Mouse (Mus musculus) neural tube, embryonic 13.5 days (tissue): ENCODE results near the gene Csta1. TPM values are rescaled to one million over a fixed set of nuclear protein-coding genes. Genes with fewer than 3 reads are reported as not detected.

Source experiments
- ATAC-seq: fragments of 200-750 bp; cut with Nextera tagmentation; 2 replicates; pipeline ENCODE4 v1.8.0; 2017; ENCODE audit warnings: low read depth, mild to moderate bottlenecking, moderate TSS enrichment, moderate library complexity
- H3K27ac ChIP-seq: fragments of 300-500 bp; sonication (generic); replicated peaks from 2 replicates; pipeline ENCODE4 v1.5.1; 2015; ENCODE audit warnings: moderate library complexity, mild to moderate bottlenecking, inconsistent platforms
- H3K27me3 ChIP-seq: fragments of 300-500 bp; sonication (generic); 2 replicates; pipeline ENCODE4 v1.6.1; 2015; ENCODE audit warnings: mild to moderate bottlenecking, inconsistent platforms
- H3K36me3 ChIP-seq: fragments of 300-500 bp; sonication (generic); 2 replicates; pipeline ENCODE4 v1.6.1; 2015; ENCODE audit warnings: mild to moderate bottlenecking, inconsistent platforms
- H3K4me1 ChIP-seq: fragments of 300-500 bp; sonication (generic); replicated peaks from 2 replicates; pipeline ENCODE4 v1.6.1; 2015; ENCODE audit warnings: inconsistent platforms
- H3K4me2 ChIP-seq: fragments of 300-500 bp; sonication (generic); 2 replicates; pipeline ENCODE4 v1.6.1; 2015; ENCODE audit warnings: inconsistent platforms, mild to moderate bottlenecking, moderate library complexity
- H3K4me3 ChIP-seq: fragments of 300-500 bp; sonication (generic); 2 replicates; pipeline ENCODE4 v1.5.1; 2015; ENCODE audit warnings: mild to moderate bottlenecking, inconsistent platforms
- H3K9ac ChIP-seq: fragments of 300-500 bp; sonication (generic); 2 replicates; pipeline ENCODE4 v1.6.1; 2015; ENCODE audit warnings: moderate library complexity, mild to moderate bottlenecking, inconsistent platforms
- H3K9me3 ChIP-seq: fragments of 300-500 bp; sonication (generic); 2 replicates; pipeline ENCODE4 v1.6.1; 2016; ENCODE audit warnings: inconsistent platforms
- WGBS: fragments of 180-500 bp; shearing (Covaris S2); methylation state at CpG from one replicate; pipeline ENCODE4 v1.1.7; 2015; 5-methylcytosine and 5-hydroxymethylcytosine counted together
- polyA plus RNA-seq: library from polyadenylated mRNA; unstranded; fragments of >200 nt; fragmentation: Nextera tagmentation; extraction: Ambion mirVana; gene quantifications from 2 replicates; pipeline ENCODE4 v1.2.1, GENCODE M21; 2015

Csta1 gene
- polyA plus RNA-seq, 1 experiment from 2014 or later: not detected

DNA sequence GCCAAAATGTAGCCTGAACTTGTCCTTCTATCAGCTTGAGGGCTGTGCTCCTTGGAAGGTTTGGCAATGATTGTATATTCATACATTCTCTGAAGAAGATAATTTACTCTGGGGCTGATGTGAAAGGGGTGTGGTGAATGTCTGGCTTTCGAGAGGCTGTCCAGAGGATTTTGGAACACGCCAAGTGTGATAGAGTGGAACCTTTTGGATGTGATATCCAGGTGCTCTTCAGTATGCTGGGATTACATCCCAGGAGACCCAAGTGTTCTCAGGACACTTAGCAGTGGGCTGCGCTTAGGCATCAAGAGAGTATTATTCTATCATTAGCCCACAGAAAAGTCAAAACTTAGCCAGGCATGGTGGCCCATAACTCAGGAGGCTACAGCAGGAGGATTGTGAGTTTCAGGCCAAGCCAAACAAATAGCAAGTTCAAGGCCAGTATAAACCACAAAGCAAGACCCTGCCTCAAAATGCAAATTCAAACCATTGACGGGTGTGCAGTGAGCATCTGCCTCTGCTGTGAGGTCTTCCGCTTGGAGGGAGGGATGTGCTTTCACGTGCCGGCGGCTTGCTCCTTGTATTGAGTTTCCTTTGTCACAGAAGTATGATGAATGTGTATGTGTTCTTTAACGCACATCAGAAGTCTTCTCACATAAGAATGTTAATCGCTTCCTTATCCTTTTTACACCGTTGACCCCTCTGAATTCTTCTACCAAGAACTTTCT is 40.1 kb downstream of the Csta1 start:
- Histone ChIP-seq H3K36me3 (peaks cover 37% of the 10 kb centered on the region), H3K9ac (no peak overlapping the region), H3K9me3 (no peaks in the 10 kb centered on the region), H3K27me3 (no peaks in the 10 kb centered on the region), H3K4me1 (no peaks in the 10 kb centered on the region), H3K4me2 (no peak overlapping the region), H3K27ac (no peak overlapping the region), H3K4me3 (no peak overlapping the region)
- 86% methylated on average over 11 of the region's 11 CpGs for WGBS
- no peak for ATAC-seq

DNA sequence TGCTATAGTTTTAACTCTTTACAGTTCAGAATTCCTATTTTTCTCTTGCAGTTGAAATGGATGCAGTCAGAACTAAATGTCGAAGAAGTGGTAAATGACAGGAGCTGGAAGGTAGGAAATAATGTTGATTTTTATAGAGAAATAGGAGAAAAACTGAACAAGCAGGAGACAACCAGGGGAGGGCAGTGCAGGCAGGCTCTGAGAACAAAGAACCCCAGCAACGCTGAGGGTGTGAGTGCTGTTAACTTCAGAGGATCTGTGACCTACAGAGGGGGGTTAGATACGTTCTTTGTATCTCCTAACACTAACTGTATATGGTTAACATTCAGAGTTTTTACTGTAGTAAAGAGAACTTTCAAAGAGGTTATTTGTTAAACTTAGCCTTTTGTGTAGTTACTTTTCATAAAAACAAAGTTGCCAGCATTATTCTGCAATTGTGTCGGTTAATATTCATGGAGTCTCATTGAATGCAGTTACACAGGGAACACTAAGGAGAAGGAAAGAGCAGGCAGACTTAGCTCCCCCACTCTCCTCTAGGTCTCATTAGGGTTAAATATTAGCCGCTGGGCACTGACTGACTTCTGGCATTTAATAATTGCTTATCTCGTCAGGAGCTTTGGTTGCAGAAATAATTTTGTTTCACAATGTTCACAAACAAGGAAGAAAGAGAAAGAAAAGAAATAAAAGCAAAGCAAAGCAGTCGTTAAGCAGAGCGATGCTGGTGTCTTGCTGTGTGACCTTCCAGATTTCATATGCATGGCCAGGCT is 41.0 kb downstream of the Csta1 start:
- Histone ChIP-seq H3K4me1 (no peaks in the 10 kb centered on the region), H3K4me2 (no peak overlapping the region), H3K36me3 (peaks cover 45% of the 10 kb centered on the region), H3K9ac (no peak overlapping the region), H3K4me3 (no peak overlapping the region), H3K27ac (no peak overlapping the region), H3K9me3 (no peaks in the 10 kb centered on the region), H3K27me3 (no peaks in the 10 kb centered on the region)
- 75% methylated on average over 8 of the region's 8 CpGs for WGBS
- no peak for ATAC-seq

DNA sequence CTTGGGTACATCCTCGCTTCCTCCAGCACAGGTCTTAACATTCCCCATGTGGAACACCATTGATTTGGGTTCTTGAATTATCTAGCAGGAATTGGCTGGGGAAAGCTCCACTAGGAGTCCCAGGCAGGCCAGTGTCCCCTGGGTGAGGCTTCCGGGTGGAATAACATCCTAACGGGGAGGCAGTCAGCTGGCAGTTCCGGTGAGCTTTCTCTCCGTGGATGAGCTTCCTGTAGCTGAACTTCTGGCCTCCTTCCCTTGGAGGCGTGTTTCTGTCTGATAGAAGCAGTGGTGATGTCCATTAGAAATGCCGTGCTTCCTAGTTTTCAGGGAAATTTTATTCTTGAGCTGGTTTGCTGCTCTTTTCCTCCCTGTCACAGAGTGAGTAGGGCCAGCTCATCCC is 42.0 kb downstream of the Csta1 start:
- Histone ChIP-seq H3K4me1 (no peaks in the 10 kb centered on the region), H3K4me3 (no peak overlapping the region), H3K9me3 (no peaks in the 10 kb centered on the region), H3K9ac (no peak overlapping the region), H3K4me2 (no peak overlapping the region), H3K27me3 (no peaks in the 10 kb centered on the region), H3K27ac (no peak overlapping the region), H3K36me3 (peaks cover 48% of the 10 kb centered on the region)
- 86% methylated on average over 7 of the region's 7 CpGs for WGBS
- ATAC-seq: no peak

DNA sequence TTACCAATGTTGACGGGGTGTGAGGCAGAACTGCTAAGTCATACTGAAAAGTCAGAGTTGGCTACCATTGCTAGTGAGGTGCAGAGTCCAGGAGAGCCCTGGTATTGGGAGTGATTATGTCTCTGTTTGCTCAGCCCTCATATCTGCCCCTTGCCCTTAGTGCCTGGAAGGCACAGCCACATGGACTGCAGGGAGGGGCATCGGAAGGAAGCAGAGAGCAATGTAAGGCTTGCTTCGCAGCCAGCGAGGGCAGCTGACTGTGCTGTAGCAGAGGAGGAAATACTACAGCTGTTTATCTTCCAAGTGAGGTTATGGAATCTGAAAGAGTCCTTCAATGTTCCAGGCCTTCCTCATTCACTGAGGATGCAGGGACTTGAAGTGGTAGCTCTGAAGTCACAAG is 43.2 kb downstream of the Csta1 start:
- no peak overlapping the region for H3K27ac ChIP-seq
- peaks cover 55% of the 10 kb centered on the region for H3K36me3 ChIP-seq
- no peak overlapping the region for H3K4me2 ChIP-seq
- H3K9me3 ChIP-seq: no peaks in the 10 kb centered on the region
- H3K9ac ChIP-seq: no peak overlapping the region
- H3K4me3 ChIP-seq: no peak overlapping the region
- 91% methylated on average over 4 of the region's 4 CpGs for WGBS
- H3K4me1 ChIP-seq: no peaks in the 10 kb centered on the region
- ATAC-seq: no peak
- H3K27me3 ChIP-seq: no peaks in the 10 kb centered on the region

DNA sequence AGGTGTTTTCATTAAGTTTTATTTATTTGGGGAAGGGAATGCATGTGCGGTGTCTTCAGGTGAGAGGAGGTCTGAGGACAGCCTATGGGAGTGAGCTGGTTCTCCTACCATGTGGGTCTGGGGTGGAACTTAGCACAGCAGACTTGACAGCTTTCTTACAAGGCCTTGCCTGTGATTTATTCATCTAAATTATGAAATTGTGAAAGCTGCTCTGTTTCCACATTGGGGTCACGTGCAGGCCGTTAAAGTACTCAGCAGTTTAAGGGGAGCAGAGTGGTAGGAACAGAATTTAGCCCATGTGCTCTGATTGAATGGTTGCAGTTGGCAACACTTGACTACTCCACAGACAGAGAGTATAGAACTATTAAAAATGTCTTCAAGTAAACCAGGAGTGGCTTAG is 51.1 kb downstream of the Csta1 start:
- WGBS: 96% methylated on average over 3 of the region's 3 CpGs
- H3K27me3 ChIP-seq: no peaks in the 10 kb centered on the region
- peaks cover 12% of the 10 kb centered on the region; the same call in 1 of the 2 replicates for H3K36me3 ChIP-seq
- no peak for ATAC-seq
- H3K4me2 ChIP-seq: no peak overlapping the region
- no peaks in the 10 kb centered on the region for H3K4me1 ChIP-seq
- no peak overlapping the region for H3K4me3 ChIP-seq
- no peaks in the 10 kb centered on the region for H3K9me3 ChIP-seq
- H3K9ac ChIP-seq: no peak overlapping the region
- no peak overlapping the region for H3K27ac ChIP-seq

DNA sequence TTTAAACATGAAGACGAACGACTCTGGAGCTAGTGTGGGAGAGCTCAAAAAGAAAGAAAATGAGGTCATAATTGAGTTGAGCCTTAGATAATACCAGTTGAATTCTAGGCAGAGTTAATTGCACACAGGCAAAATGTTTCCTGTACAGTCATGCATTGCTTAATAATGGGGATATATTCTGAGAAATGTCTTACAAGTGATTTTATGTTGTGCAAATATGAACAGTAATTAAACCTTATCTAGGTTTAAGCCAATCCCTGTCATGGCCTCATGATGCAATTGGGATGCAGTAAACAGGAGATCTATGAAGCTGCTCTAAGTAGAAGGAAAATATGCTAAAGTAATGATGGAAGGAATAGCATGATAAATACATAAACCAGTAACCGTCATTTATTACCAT is 56.3 kb downstream of the Csta1 start:
- no peaks in the 10 kb centered on the region for H3K36me3 ChIP-seq
- no peak overlapping the region for H3K9ac ChIP-seq
- H3K27me3 ChIP-seq: no peaks in the 10 kb centered on the region
- H3K9me3 ChIP-seq: no peaks in the 10 kb centered on the region
- H3K4me2 ChIP-seq: no peak overlapping the region
- H3K4me3 ChIP-seq: no peak overlapping the region
- peaks cover 15% of the 10 kb centered on the region for H3K4me1 ChIP-seq
- H3K27ac ChIP-seq: no peak overlapping the region
- 95% methylated on average over 3 of the region's 3 CpGs for WGBS
- no peak for ATAC-seq

DNA sequence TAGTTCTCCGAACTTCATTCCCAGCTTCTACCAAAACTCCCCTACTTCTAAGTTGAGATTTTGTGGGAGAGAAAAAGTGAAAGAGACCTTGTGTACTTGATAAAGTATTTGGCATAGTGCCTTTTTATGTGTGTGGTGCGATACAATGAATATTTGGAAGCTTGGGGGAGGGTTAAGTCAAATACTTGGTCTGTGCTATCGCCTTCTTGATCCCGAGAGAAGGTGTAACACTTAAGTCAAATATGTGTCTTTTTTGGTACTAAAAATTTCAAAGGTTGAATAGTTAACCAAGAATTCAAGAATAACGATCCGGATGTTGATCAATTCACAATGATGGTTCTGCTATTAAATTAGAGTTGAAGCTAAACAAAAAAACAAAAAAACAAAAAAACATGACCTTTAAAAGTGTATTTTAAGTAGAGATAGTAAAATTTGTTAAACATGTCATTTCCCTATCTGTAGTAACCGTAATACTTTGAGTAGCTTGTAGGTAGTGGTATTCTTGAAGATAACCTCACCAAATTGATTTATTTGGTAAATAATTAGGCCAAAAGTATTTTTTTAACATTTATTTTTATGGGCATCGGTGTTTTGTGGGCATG is 58.5 kb downstream of the Csta1 start:
- WGBS: 29% methylated on average over 8 of the region's 8 CpGs
- Histone ChIP-seq H3K27ac (peak overlapping the region; percentile 99; the same call in 1 of the 2 replicates), H3K4me2 (peak overlapping the region; percentile 86)

DNA sequence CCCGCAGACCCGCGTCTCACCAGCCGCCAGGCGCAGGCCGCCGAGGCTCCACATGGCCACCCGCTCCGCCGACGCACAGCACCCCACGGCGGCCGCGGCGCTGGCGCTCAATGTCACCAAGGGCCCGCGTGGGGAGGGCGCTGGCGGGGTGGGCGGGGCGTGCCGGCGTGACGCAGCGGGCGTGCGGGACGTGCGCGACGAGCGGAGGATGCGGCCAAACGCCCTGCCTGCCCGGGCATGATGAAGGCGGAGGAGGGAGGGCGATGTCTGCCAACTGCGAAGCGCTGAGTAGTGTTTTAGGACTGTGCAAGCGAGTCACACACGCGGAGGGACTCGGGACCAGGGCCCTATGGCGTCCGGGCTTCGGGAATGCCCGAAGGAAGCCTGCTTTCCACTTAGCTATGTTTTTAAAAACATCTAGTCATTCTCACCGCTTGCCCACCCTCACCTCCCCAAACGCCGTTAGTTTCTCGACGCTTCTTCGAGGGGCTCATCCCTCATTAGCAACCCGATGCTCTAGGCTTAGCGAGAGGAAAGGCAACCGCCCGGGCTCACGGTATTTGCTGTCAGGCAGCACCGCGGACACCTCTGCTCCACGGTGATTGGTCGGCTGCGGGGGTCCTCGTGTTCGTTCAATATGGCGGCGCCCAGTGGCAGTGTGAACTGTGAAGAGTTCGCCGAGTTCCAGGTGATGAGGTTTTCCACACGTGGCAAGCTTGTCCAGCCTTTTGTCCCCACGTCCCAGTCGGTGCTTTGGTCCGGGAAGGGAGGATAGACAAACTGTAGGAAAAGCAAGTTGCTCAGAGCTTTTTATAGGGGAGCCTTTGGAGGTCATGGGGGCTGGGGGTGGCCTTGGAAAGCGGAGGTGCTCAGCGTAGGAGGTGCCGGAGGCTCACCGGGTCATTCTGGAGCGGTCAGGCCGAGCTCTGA is 59.3 kb downstream of the Csta1 start, which contains the start of the genes Fam162a and Ccdc58:
Fam162a (minus strand) TSS at position 145 of the 930 bp plus-strand sequence.
Ccdc58 (plus strand) TSS at position 236 of the 930 bp plus-strand sequence.
- peak within 1 kb of the TSS; percentile 79 for H3K4me3 ChIP-seq
- H3K4me1 ChIP-seq: peaks cover 34% of the 10 kb centered on the region
- H3K9ac ChIP-seq: peak within 1 kb of the TSS; percentile 92
- H3K36me3 ChIP-seq: 0 out of 2 replicates have a peak, but pooled peaks cover 3% of the 10 kb centered on the region
- no peaks in the 10 kb centered on the region for H3K9me3 ChIP-seq
- peak within 1 kb of the TSS; percentile 86 for H3K4me2 ChIP-seq
- ATAC-seq: peak; percentile 98
- peak within 1 kb of the TSS; percentile 99 for H3K27ac ChIP-seq
- WGBS: under 1% methylated on average over 70 of the region's 81 CpGs
- H3K27me3 ChIP-seq: no peaks in the 10 kb centered on the region

More for the DNA sequence above, 58.5 kb downstream of the Csta1 start:
- H3K27me3 ChIP-seq: no peaks in the 10 kb centered on the region
- peak overlapping the region; percentile 79 for H3K4me3 ChIP-seq
- no peaks in the 10 kb centered on the region for H3K9me3 ChIP-seq
- peaks cover 34% of the 10 kb centered on the region for H3K4me1 ChIP-seq
- H3K9ac ChIP-seq: peak overlapping the region; percentile 92
- ATAC-seq: no peak
- H3K36me3 ChIP-seq: no peaks in the 10 kb centered on the region

DNA sequence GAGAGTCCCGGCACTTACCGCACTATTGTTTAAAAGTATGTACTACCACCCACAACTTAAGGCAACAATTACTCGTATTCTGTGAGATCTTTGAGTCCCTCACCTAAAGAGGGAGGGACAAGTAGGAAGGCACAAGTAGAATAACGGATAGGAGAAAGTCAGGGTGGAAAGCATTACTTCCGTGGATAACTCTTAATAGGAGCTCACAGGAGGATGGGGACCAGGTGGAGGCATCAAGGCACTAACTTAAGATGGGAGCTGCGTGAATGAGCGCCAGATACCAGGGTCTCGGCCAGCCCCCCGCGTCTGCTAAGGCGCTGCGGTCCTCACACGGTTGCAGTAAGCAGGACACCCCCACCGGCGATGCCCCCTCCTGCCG is 60.0 kb downstream of the Csta1 start:
- WGBS: under 1% methylated on average over 16 of the region's 16 CpGs
- 0 out of 2 replicates have a peak, but pooled peaks cover 3% of the 10 kb centered on the region for H3K36me3 ChIP-seq

More for the DNA sequence above, 60.0 kb downstream of the Csta1 start:
- Histone ChIP-seq H3K27ac (peak overlapping the region; percentile 99), H3K4me2 (peak overlapping the region; percentile 86), H3K27me3 (no peaks in the 10 kb centered on the region), H3K4me3 (peak overlapping the region; percentile 79), H3K9me3 (no peaks in the 10 kb centered on the region), H3K9ac (peak overlapping the region; percentile 92), H3K4me1 (peaks cover 34% of the 10 kb centered on the region)
- ATAC-seq: no peak; the same call in none of the 2 replicates
